Mouse (Mus musculus) megakaryocyte progenitor cell, adult 5-6 weeks (primary cell): ENCODE data around the gene Scd2. TPM values are rescaled to one million over a fixed set of nuclear protein-coding genes. Genes with fewer than 3 reads are reported as not detected.
A peak's percentile ranks its signal among the peaks of the same experiment; 100 is the strongest.
"Not testable (repeated sequence)": the region's sequence is repeated elsewhere in the genome, so short reads cannot be mapped to it uniquely, and the experiment has no call there.

Experiments
- ATAC-seq: replicated peaks from 2 replicates; pipeline ENCODE4 v1.8.0; 2016; ENCODE audit warnings: mild to moderate bottlenecking, moderate TSS enrichment, inconsistent platforms; ENCODE audit not compliant: poor library complexity
- total RNA-seq, 2 experiments: library from RNA; stranded (forward) in 1 of 2; stranded (reverse) in 1 of 2; fragments of 157-497, 149-512 nt in 1 of 2; fragments of 200-1000 nt in 1 of 2; gene quantifications; 2 replicates each; pipeline versions ENCODE4 v1.2.3 to v1.2.4; 2015 to 2017

Scd2 gene
- total RNA-seq, 2 experiments from 2014 or later = 88.5 to 101 TPM

DNA sequence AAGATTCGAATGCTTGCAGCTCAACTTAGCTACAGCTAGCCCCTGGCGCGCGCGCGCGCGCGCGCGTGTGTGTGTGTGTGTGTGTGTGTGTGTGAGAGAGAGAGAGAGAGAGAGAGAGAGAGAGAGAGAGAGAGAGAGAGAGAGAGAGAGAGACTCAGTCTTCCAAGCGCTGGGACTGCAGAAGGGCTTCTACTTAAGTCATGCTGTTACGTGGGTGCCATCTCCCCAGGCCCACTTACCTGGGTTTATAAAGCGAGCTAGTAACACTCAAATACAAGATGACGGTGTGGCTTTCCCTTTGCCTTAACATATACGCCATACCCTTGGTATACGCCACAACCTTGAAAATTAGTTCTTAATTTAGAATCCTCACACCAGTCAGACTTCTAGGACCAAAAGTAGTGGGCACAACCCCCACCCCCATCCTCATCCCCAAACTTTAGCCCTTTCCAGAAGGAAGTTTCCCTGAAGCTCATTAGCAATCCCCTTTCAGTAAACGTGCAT, 25.9 kb upstream of the Scd2 start:
- ATAC-seq = no peak

DNA sequence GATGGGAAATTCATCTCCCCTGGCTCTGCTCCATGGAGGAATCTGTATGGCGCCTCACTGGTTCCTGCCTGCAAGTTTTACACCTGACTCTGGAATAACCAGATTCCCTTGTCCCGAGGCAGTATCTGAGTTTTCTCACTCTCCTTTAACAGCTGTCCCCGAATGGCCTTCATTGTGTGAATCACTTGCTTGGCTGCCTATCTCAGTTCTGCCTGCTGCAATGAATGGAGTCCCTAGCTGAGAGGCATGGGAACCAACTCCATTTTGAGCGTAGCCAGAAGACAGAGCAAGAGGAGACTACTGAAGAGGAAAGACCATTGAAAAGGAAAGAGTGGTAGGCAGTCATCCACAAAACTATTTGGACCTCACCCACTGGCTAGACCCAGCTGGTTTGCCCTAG, 19.8 kb upstream of the Scd2 start:
- no peak for ATAC-seq

DNA sequence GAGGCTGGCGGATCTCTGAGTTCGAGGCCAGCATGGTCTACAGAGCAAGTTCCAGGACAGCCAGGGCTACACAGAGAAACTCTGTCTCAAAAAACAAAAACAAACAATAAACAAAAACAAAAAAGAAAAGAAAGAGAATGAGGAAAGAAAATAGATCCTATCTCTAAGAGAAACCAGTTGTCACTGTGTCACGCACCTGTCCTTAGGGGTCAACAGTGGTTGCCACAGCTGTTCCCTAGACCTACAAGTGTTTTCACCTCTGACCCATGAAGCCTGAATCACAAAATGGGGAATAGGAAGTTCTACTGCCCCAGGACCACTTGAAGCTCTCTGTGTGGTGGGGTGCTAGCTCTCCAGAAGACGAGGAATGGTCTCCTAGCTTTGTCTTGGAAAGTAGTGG, 19.0 kb upstream of the Scd2 start:
- no peak for ATAC-seq

DNA sequence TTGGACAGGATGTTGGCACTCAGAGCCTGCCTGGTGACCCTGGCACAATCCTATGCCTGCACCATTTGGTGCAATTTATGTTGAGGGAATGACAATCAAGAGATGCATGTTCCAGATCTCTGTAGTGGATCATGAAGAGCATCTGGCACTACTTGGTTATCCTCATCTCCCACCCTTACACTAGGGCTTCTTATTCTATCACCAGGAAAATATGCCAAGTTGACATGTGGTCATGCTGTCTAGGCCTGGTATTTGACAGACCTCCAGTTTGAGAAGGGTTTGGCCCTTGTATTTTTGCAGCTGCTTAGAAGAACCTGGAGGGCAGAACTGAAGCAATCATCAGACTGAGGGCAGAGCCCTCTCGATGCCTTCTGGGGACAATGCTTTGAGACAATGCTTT, 18.1 kb upstream of the Scd2 start:
- ATAC-seq = no peak

DNA sequence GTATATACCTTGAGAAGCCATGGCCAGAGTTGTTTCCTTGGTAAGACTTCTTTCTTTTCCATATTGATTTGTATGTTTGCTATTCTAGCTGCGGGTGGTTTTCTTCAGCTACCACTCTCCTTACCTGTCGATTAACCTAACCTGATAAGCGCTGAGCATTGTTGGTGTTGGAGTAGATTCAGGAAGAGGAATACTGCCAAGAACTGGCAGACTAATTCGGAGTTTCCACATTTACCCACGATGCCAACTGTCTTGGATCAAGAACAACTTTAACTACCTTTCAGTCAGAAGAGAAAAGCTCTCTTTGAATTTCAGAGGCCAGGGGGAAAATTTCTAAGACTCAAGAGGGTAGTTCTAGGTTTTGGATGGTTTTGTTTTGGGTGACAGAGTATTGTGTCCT, 16.6 kb upstream of the Scd2 start:
- no peak for ATAC-seq

DNA sequence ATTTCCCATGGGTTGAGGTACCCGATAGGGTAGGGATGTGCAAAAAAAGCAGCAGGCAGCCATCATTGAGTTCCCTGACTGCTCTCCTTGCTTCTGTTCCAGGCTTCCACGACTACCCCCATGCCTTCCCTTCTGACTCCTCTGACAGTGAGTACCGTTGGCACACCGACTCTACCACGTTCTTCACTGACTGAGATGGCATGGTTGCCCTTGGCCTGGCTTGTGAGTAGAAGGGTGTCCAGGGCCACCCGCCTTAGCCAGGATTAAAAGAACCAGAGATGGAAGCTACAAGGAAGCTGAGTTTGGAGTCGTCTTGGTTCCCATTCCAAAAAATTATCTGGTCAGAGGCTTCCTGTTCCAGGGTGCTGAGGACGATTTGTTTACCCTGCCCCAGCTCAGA, 15.5 kb upstream of the Scd2 start:
- ATAC-seq = no peak

DNA sequence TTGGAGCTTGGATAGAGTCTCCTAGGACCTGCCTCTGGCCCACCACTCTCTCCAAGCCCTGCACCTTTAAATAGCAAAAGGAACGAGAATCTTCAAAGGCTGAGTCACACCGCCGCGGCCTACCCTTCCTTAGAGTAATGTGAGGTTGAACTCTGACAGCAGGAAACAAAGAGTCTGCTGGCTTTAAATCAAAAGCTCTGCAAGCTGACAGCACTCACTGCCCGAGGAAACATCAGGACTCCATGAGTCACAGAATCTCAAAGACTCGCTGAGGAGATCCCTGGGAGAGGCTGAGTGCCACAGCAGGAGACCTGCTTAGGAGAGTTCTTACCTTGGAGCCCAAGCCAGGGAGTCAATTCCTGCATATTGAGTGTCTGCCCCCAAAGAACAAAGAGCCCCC, 12.7 kb upstream of the Scd2 start:
- ATAC-seq = peak; percentile 14; the same call in 1 of the 2 replicates

DNA sequence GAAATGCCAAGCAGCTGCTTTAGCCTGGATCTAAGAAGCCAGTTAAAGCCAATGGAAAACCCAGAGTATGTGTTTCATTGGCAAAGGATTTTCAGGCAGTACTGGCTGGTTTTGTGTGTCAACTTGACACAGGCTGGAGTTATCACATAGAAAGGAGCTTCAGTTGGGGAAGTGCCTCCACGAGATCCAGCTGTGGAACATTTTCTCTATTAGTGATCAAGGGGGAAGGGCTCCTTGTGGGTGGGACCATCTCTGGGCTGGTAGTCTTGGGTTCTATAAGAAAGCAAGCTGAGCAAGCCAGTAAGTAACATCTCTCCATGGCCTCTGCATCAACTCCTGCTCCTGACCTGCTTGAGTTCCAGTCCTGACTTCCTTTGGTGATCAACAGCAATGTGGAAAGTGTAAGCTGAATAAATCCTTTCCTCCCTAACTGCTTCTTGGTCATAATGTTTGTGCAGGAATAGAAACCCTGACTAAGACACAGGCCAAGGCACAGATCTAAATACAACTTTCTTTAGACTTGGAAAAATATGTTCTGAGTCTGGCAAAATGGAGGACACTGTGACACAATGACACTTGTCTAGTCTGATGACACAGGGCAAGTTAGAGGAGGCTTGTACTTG, 11.5 kb upstream of the Scd2 start:
- ATAC-seq = not testable (repeated sequence)

DNA sequence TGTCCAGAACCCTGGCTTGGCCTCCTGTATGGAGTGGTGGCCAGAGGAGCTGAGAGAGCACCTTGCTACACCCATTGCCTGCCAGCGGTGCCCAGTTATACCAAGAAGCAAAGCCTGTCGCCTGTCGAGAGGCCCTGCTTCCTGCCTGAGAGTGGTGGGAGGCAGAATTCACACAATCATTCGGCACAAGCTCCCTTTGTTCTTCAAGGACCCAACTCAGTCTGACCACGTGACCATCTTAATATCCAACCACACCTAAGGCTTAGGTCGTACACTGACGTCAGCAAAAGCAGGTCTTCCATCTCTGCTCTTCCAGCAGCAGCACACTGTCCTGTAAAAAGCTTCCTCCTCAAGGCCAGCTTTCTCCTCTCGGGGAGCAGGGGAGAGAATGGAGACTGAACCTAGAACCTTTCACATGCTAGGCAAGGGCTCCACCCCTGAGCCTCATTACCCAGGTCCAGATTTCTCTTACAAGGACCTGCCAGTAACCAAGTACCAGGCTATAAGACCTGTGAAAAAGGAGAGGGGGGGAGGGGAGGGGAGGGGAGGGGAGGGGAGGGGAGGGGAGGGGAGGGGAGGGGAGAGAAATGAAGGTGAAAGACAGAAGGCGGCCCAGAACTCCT, 10.8 kb upstream of the Scd2 start:
- ATAC-seq = no peak

DNA sequence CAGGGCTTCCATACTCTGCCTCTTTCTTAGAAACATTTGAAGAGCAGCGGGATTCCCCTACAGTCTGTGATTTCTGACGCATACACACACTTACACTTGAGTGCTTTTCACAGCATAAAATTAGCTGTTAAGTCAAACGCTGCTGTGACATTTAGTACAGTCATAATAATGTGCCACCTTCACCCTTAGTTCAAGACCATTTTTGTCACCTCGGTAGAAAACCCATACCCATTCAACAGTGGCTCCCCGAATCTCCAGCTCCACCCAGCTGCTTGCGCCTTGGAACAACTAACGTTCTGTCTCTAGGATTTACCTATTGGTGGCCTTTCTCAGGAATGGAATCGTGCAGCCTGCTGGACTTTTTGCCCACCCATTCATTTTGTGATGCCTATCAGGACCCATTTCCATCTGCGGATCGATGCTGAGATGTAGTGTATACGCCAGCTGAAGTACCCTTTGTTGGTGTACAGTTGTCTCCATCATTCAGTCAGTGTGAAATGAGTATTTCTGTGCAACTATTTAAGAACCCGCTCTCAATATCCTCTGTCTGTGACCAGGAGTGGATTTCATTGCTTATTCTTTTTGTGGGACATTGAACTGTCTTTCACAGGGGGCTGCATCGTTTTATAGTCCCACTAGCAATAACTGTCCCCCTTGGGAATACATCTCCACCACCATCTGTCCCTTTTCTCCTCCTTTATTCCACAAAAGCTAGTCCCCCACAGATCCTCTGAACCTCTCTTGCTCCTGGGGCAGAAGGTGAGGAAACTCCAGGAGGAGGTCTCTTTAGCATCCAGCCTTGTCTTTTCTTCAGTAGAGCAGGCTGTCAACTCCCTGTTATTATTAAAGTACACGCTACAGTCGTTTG, 10.1 kb upstream of the Scd2 start:
- no peak for ATAC-seq

DNA sequence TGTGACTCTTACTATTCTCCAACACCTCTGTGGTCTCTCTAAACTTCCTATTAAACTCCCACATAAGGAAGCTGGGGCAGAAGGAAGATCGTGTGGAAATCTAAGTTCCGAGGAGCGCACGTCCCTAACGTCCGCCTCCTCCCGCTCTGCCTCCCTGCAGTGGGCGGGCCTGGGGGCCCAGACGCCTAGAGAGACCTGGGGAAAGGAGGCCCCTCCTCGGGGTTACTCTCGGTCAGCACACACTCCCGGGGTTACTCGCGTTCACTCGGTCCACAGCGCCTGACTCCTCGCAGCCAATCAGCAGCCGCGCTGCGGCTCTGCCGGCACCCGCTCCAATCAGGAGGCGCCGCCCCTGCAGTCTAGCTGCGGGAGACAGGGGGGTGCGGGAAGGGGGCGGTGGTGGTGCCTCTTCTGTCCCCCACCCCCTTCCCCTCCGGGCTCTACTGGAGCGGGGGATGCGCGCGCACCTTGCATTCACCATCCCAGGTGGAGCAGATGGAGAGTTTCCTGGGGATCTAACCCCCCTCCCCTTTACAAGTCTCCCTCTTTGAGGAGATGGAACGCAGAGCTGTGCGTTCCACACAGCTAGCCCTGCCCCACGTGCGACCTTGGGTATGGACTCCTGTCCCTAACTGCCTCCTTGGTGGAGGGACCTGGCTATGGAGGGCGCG, 9.3 kb upstream of the Scd2 start:
- peak; percentile 92 for ATAC-seq

DNA sequence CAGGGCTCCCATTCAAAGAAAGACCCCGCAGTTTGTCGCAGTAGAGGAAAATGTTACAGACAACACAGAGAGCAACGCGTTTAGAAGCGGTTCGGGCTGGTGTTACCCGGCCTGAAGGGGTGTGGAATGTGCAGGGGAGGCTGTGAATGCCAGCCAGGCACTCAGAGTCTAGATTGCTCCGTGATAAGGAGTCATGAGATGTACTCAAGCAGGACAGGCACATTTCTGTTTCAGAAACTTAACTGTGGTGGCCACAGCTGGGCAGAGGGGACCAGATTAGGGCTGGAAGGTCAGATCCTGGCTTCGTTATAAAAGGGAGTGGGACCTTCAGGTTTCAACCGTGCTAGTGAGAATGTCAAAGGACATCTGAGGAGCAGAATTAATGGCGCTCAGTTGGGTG, 8.8 kb upstream of the Scd2 start:
- peak; percentile 38 for ATAC-seq

DNA sequence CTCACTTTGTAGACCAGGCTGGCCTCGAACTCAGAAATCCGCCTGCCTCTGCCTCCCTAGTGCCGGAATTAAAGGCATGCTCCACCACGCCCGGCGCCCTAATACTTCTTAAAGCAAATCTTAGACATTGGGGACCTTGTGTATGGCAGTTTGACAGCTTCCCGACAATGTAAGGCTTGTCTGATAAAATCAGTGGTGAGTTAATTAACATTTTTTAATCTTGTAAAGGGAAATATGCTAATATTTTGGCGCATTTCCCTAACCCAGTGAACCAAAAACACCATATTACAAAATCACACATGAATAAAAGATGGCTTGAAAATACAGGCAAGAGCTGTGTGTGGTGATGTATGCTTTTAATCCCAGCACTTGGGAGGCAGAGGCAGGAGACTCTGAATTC, 7.9 kb upstream of the Scd2 start:
- no peak for ATAC-seq

DNA sequence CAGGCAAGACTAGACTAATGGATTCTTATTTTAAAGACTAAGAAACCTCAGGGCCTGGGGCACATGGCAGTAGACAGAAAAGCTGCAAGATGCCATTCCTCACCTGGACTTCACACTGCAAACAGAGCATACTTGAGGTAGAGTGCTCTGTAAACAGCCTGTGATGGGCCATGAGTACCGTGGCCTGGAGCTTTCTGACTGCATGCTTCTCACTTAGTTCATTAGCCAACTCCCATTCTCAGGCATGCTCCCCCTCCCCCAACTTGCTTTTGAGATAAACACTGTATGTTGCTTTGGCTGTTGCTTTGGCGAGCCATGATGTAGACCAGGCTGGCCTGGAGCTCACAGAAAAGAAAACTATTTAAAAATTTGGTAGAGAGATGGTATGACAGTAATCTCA, 7.4 kb upstream of the Scd2 start:
- no peak for ATAC-seq

DNA sequence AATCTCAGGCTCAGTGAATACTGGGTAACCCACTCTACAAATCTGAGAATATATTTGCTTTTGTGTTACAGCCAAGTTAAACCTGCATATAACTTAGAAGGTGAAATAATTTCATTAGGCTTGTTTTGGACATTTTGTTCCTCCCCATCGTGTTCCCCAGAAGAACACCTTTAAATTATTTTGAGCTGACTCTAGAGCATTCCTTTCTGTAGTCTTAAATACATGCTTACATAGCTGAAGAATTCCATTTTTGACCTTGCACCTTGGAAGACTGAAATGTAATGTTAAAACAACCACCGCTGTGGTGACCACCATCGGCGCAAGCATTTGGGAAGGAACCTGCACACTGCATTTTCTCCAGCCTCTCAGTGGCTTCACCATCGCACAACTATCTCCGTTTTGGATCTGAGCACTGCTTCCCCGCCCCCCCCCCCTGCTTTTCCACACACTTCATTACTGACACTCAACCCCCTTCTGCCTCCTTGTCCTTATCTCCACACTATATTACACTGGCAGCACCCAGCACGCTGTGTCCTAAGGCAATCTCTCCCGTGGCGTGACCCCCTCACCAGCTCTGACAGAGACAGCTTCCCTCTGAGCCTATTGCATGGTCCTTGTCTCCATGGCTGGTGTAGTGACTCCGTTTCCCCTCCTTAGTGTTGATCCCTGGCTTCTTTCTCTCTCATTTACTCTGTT, 5.9 kb upstream of the Scd2 start:
- no peak for ATAC-seq

DNA sequence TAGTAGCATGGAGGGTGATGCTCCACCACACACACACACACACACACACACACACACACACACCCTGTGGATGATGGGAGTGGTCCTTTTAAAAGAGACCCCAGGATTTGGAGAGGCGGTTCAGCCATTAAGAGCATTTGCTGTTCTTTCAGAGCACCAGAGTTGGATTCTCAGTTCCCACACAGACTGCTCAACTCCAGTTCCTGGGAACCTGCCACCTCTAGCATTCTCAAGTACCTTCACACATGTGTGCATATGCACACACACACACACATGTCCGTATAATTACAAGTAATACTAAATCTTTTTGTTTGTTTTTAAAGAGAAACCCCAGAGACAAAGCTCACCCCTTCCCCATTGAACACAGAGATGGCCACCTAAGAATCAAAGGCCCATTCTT, 1.4 kb upstream of the Scd2 start:
- no peak for ATAC-seq

DNA sequence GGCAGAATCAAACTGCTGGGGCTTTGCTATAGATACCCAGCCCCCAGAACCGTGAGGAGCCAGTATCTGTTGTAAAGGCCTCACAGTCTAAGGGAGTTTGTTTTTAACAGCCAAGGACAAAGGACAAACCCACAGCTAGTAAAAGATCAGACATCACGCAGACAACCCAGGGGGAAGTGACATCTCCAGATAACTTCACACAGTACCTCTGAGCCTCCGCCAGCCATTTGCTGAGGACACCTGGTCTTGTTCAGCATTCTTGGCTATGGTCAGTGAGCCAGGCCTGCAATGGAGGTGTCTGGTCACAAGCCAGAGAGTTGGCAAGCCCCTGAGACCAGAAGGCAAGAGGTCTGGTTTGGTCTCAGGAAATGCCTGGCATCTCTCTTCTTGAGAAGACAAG, 991 bp upstream of the Scd2 start:
- no peak for ATAC-seq

DNA sequence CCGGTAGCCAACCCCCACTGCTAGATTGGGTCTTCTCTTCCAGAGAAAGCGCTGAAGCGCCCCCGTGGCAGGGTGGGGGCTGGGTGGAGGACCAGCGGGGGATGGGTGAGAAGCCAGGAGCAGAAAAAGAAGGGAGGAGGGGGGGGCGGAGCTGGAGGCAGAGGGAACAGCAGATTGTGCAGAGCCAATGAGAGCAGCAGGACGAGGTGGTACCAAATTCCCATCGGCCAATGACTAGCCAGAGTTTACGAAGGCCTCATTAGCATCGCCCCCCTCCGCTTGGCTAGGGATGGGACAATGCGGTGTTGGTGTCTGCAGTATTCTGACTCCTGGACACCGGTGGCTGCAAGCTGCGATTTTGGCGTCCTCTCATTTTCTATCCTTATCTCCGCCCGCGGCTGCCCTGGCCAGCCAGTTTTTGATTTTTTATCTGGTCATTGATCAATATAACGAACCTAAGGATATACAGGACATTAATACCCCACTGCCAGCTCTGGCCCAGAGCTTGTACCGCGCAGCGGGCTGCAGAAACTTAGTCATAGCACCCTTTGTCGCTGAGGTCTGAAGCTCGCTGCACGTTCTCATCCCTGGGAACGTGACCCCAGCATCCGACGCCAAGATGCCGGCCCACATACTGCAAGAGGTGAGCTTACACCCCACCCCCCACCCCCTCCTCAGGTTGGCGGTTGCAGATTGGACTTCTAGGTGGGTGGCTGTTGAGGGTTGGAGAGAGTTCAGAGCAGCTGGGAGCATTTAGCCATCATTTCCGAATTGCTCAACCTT, 486 bp downstream of the Scd2 start:
- ATAC-seq = peak; percentile 79

DNA sequence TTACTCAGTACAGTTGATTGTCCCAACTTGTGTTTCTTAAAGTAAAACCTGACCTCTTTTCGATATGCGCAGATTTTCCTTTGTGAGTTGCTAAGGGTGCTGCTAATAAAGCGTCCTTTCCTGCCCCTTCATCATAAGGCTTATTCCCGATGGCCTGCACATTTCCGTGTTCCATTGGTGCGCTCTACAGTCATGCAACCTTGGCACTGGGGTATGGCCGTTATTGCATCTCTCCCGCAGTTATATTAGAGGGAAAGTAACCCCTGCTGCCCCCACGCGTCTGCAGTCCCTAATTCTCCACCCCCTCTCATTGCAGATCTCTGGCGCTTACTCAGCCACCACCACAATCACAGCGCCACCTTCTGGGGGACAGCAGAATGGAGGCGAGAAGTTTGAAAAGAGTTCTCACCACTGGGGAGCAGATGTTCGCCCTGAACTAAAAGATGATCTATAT, 1.1 kb downstream of the Scd2 start:
- ATAC-seq = peak; percentile 68

DNA sequence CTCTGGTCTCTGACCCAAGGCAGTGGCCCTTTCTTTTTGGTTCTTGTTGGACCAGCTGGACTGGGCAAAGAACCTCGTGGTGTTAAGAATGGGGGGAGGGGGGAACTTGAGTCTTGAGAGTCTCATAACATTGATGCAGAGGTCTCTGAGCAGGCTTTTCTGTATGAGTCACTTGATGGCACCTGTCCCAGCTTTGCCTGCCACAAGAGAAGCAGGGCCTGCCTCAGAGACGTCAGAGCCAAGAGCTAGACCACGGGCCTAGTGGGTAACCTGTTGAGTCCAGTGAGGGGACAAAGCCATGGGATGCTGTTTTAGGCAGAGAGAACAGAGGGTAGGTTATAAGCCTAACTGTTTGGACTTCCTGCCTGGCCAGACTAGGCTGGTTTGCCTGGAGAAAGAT, 1.8 kb downstream of the Scd2 start:
- no peak for ATAC-seq
